Comparison of ENCODE assay signal across 8 mouse cellular contexts in the genomic region with DNA sequence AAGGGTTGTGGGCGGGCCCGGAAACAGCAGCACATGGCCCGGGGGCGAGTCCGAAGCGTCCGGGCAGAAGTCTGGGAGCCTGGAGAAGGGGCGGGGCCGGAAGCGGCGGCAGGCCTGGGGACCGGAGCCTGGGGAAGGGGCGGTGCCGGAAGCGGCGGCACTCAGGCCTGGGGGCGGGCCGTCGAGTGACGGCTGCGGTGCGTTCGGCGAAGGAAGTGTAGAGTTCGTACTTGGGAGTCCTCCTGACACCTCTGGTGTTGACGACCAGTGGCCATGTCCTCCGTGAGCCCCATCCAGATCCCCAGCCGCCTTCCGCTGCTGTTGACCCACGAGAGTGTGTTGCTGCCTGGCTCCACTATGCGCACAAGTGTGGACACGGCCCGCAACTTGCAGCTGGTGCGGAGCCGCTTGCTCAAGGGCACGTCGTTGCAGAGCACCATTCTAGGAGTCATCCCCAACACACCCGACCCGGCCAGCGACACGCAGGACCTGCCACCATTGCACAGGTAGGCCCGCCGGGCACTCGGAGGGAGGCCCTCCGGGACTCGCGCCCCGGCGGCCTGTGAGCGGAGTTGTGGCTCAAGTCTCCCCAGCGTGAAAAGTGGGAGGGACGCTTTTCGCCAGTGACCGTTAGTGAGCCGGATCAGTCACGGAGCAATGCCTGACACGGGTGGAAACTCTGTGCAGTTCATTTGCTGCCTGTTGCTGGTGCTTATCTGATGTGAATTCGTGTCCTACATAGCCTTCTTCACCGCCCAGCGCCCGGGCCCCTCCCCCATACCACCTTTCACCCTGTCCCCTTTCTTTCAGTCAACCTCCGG. TPM values are rescaled to one million over a fixed set of nuclear protein-coding genes. Genes with fewer than 3 reads are reported as not detected.
DNase-seq lines count a peak whose midpoint lies in the region; ATAC-seq lines count a peak whose summit lies in the region.

A gene (plus strand): TSS at position 133 of the 821 bp plus-strand sequence.

- H3K4me2 ChIP-seq in hindbrain, embryonic 13.5 days = peak within 1 kb of the TSS; percentile 92

- no peaks in the 10 kb centered on the region for H3K9me3 ChIP-seq in hindbrain, embryonic 13.5 days

- peak; percentile 99 for ATAC-seq in hindbrain, embryonic 13.5 days (ENCODE audit: low FRiP score)

- H3K27me3 ChIP-seq in hindbrain, embryonic 13.5 days = no peaks in the 10 kb centered on the region

- peak within 1 kb of the TSS; percentile 86 for H3K9ac ChIP-seq in hindbrain, embryonic 13.5 days

- H3K36me3 ChIP-seq in hindbrain, embryonic 13.5 days = no peaks in the 10 kb centered on the region

- peak within 1 kb of the TSS; percentile 92 for H3K27ac ChIP-seq in hindbrain, embryonic 13.5 days

- peaks cover 22% of the 10 kb centered on the region for H3K4me1 ChIP-seq in hindbrain, embryonic 13.5 days (replicated peaks)

- peak within 1 kb of the TSS; percentile 94 for H3K4me3 ChIP-seq in hindbrain, embryonic 13.5 days

- under 1% methylated on average over 55 of the region's 62 CpGs for WGBS in hindbrain, embryonic 13.5 days

- peak; percentile 98 for DNase-seq in NIH3T3 (ENCODE audit: low read depth)
- DNase-seq in cerebellum, postnatal 10 days = peak; percentile 98 to 99
- DNase-seq in frontal cortex, postnatal 14 days (ENCODE audit: low spot score in 2 of 2) = peak; percentile 92 to 96
- DNase-seq in layer of hippocampus, postnatal 25 days (ENCODE audit: extremely low spot score in 1 of 2, low spot score in 1 of 2) = peak; percentile 87 to 93
- peak; percentile 99 for DNase-seq in lung, postnatal 25 days (ENCODE audit: low spot score)
- DNase-seq in retina, embryonic 14.5 days (ENCODE audit: low spot score) = peak; percentile 98
- peak; percentile 98 for DNase-seq in thymus, postnatal 4 days

RNA-seq across cellular contexts. Expression of the gene that starts here (rescaled TPM):
- polyA plus RNA-seq in hindbrain, embryonic 13.5 days (2015; fragmentation: Nextera tagmentation; extraction: Ambion mirVana) = 92.4 and 93.1 TPM in 2 replicates
- 10 to 100 TPM; 72.6 to 79.2 TPM for total RNA-seq in layer of hippocampus, postnatal 25 days (2021)

Comparison
In these comparisons a context has a peak if more than half of its experiments do, and no peak if none do; other contexts are left out.
1. Peak in every context shown above with its lines: DNase-seq, ATAC-seq, H3K4me3 ChIP-seq and H3K27ac ChIP-seq.